Mouse (Mus musculus): ENCODE results near the gene T.

Gene T

GRCm38 (mm10) chr17:8490971-8491370, 56.7 kb downstream of the T start:
- no peak for DNase-seq (ENCODE audit: extremely low read depth, insufficient read length, low spot score)

All from 3134 (cell line).